Mouse (Mus musculus): ENCODE measurements around the gene Atxn7l3.

DNA sequence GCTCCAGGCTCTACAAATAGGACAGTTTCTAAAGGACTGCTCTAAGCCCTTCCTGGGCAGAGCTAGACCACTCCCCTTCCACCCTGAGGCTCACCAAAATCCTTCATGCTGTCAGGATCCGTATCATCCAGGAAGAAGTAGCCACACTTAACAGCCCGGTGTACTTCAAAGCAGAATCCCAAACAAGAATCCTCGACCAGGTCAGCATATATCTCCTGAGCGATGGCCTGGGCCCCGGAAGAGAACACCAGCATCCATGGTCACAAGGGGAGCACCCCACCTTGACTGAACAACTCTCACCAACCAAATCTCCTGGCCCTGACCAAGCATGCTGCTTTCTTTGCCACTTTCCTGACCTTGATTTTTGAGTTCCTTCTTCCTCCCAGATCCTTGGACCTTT, 2.0 kb downstream of the Atxn7l3 start:
- TF ChIP-seq CTCF (IDR thresholded peaks at IDR 0.05; ENCODE audit: control insufficient read depth, insufficient read depth, low read length) (no peak), POLR2A (IDR thresholded peaks at IDR 0.05; ENCODE audit: borderline replicate concordance, control insufficient read depth, low read depth, low read length) (no peak)

Data from bone marrow, adult 2 months (tissue).